Mouse (Mus musculus) C2C12 (cell line): Measurements from ENCODE around the gene Slco3a1.

ENCODE experiments used
- CEBPB ChIP-seq: IDR thresholded peaks from one replicate; pipeline ENCODE4 v1.6.1; 2011; ENCODE audit warnings: low read depth, mild to moderate bottlenecking, control low read depth, moderate library complexity
- CTCF ChIP-seq: IDR thresholded peaks from one replicate; pipeline ENCODE4 v1.5.1; 2011; ENCODE audit not compliant: control insufficient read depth, insufficient read depth, insufficient read length
- MYOG ChIP-seq: IDR thresholded peaks from one replicate; pipeline ENCODE4 v1.6.1; 2011; ENCODE audit not compliant: control insufficient read depth, insufficient read length; ENCODE audit errors: extremely low read depth

GRCm38 (mm10) chr7:74464638-74465037 is 89.9 kb downstream of the Slco3a1 start:
- peak; percentile 44 for TF ChIP-seq CEBPB
- TF ChIP-seq MYOG: no peak
- no peak for TF ChIP-seq CTCF
